Mouse (Mus musculus): ENCODE measurements around the gene Igsf21.

GRCm38 (mm10) chr4:140244835-140245234 lies 1.7 kb downstream of the Igsf21 start:
- TF ChIP-seq CTCF (IDR thresholded peaks at IDR 0.05; ENCODE audit: low read depth, low read length) = no peak
- no peak for TF ChIP-seq POLR2A (IDR thresholded peaks at IDR 0.05; ENCODE audit: extremely low read depth, insufficient read depth, low read length)
